Mouse (Mus musculus): ENCODE measurements around the gene Abcc9.
"Not testable (repeated sequence)": the region's sequence is repeated elsewhere in the genome, so short reads cannot be mapped to it uniquely, and the experiment has no call there.

Abcc9 gene

DNA sequence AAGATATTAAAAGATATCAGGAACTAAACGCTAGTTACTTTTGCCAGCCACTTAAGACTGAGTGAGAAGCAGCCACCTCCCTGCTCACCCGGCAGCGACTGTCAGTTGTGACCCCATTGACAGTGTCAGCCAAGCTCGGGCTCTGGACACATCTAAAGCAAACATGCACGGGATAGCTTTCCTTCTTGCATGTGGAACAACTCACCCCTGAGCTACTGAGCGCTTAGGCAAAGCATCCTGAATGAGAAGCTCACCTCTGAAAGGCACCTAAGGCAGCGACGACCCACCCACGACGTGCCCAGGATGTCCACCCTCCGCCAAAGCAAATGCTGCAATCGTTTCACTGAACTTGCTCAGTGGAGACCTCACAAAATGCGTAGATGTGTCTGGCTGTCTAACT, 954 bp downstream of the Abcc9 start:
- no peak for DNase-seq

DNA sequence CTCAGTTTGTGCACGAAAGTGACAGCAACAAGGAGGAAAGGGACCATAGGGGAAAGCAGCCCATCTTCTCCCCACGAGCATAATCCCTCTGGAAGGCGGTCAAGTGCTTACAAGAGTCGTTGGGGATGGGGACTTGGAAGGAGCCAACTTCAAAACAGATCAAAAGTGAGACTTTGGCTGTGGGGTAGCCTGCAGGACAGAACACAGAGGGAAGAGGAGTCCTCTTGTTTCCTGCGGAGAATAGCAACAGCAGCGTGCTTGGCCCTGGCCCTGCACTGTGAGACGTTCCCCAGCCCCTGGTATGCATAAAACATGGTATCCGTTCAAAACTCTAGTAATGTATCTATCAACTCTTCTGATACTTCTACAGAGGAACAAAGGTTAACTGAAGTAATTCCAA, 1.4 kb downstream of the Abcc9 start:
- no peak for DNase-seq

DNA sequence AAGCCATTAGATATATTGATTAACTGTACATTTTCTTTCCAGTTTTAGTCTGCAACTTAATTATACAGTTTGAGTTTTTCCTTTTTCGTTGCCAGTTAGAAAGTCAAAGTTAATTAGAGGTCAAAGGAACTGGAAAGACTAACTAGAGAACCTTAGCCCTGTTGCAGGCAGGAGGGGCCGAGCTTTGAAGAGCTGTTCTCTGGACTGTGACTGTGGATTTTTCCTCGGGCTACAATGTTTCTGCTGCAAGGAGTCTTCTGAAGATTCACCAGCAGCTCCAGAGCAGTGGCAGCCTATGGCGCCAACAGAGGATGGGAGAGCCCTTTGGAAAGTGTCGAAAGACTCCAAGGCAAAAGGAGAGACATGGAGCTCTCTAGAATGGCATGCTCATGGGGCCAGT, 10.0 kb downstream of the Abcc9 start:
- no peak for DNase-seq

DNA sequence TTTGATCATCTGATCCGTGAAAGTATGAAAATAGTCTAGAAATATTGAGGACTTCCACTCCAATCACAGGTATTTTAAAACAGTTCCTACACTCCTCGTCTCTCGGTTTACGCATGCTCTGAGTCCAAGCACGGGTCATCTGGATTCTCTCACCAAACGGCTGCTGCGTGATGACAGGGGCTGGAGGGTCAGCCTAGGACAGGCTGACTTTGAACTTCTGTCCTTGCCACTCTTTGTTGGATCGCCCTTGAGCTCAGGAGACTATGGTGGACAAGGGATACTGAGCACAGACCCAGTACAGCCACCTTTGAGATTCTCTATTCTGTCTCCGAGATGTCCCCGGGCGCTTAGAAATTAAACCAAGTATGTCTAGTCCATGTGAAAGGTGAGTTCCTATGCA, 12.4 kb downstream of the Abcc9 start:
- no peak for DNase-seq

DNA sequence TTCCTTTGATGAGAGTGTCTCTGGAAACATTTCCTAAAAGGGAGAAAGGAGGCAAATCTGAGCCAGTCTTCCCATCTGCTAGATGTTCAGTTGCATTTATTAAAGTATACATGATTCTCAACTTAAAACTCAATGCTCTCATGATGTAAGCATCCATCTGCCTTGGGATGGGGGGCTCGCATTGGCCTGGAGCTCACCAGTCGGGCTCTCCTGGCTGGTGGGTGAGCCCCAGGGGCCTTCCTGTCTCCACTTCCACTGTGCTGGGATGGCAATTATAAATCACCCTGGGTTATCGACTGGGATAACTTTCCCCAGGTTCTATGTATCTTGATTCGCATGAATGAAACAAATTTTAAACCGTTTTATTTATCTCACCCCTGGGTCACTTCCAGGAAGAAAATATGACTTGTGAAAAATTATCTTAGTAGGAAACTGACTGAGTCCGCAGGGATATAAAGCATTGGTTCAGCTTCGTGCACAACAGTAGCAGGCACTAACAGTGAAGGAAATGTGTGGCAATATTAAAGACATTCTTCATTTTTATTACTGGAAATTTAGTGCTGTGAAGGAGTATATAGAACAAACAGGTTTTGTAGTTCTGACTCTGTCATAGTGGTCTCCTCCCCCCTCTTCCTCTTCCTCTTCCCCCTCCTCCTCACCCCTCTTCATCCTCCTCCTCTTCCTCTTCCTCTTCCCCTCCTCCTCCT, 19.0 kb downstream of the Abcc9 start:
- no peak for DNase-seq

DNA sequence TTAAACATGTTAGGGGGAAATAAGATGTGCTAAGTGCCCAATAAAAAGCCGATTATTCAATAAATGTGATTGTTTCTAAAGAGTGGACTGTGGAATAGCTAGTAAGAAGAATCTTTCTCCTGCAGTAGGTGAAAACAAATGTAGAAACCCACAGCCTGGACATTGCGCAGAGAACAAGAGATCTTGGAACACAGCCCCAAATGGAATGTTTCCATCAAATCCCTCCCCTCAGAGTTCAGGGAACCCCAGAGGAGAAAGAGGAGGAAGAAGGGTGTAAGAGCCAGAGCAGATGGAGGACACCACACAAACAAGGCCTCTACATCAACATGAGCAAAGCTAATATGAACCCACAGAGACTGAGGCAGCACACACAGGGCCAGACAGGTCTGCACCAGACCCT, 32.1 kb downstream of the Abcc9 start:
- no peak for DNase-seq

DNA sequence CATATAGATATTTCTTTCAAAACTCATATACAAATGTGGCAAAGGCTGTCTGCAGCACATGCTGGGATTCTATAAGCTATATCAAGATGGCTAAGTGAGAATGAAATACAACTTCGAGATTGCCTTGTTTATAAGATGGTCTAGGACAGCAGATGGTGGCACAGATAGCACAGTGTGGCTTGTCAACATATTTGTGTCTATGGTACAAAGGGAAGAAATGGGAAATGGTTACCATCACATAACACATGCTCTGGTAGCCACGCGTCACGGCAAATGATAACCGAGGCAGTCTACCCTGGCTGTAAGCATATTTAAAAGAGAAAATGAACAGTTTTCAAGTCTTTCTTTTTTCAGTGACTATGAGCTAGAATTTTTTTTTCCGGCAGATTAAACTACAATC, 32.8 kb downstream of the Abcc9 start:
- DNase-seq = no peak

DNA sequence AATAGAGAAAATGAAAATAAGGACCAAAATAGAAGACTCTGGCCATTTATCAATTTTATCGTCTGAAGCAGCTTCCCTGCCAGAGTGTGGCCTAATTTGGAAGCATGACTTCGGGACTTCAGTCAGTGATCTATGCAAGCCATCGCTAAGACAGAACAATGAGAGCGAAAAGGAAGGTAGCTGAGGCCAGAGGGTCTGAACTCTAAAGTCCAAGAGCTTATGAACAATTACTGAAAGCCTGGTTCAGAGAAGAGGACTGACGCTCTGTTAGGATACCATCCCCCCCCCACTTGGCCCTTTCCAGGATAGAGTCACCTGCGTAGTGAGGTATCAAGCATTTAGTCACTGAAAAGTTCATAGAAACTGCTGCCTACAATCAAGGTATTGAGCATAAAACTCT, 33.3 kb downstream of the Abcc9 start:
- no peak for DNase-seq

DNA sequence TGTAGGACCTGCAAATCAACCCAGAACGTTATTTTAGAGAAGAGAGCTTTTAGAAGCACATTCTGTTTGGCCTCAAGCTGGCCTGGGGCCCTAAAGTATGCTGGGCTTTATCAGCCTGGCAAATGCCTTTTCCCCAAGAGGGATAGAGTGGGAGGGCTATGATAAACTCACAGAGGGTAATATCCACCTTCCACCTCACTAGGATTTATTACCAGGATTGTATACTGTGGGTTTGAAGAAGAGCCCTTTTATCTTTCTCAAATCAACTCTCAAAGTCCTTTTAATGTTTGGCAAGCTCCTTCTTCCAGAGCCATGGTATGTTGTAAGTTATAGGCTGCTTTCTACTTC, 33.7 kb downstream of the Abcc9 start:
- no peak for DNase-seq

DNA sequence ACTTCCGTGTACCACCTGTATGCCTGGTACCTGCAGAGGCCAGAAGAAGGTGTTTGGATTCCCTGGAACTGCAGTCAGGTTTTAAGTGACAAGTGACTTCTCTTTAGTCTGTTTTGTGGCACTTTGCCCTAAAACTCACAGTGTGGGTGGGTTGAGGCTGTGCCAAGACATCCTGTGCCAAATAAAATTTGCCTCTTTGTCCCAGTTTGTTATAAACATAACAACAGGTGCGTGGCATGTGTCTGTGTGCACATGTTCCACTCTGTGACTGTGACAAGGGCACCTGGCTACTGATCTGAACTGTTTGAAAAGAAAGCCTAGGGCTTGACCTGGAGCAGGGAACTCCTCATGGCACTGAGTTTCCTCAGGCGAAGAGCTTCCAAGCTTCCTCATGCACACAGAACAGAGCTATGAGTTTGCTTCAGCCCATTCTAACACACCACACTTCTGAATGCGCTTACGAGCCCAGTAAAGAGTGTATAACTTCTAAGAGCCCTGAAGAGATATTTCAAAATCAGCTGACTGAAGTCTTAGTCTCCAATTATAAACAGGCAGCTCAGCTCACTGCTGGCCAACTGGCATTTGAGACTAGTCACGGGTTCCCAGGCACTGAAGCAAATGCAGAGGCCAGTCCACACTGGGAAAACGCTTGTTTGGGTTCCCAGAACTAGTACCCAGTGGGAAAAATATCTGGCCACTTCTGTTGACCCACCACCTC, 34.3 kb downstream of the Abcc9 start:
- DNase-seq = no peak

DNA sequence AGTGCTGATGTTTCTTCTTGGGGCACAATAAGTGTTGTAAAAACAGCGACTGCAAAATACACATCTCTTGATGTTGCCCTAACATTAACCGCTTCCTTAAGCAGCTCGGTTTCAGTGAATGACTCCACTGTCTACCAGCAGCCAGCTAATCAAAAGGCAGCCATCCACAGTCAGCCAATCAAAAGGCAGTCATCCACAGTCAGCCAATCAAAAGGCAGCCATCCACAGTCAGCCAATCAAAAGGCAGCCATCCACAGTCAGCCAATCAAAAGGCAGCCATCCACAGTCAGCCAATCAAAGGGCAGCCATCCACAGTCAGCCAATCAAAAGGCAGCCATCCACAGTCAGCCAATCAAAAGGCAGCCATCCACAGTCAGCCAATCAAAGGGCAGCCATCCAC, 40.1 kb downstream of the Abcc9 start:
- not testable (repeated sequence) for DNase-seq

DNA sequence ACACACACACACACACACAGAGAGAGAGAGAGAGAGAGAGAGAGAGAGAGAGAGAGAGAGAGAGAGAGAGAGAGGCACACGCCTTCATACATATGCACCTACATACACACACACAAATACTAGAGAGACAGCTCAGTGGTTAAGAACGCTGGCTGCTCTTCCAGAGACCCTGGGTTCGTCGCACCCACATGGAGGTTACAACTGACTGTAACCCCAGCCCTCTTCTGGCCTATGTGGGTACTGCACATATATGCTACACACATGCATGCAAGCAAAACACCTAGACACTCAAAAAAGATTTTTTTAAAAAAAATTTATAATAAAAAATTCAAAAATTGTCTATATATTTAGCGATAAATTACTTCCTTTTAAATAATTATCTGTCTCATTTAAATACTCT, 43.1 kb downstream of the Abcc9 start:
- no peak for DNase-seq

DNA sequence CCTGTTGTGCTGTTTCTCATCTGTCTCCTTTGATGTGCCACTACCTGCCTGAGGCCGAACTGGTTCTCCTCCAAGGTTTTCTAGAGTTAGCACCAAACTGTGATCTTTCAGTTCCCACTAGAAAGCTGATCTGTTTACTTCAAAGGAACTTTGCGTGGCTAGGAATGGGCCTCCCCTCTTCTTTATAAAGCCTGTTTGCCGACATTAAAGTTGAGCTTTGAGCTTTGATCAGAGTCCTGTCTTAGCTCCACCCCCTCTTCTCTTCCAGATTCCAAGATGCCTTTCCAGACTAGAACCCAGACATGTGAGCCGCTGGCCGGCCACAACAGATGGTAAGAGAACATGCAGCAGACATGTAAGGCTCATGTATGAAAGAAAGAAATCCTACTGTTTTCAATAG, 47.6 kb downstream of the Abcc9 start:
- no peak for DNase-seq

DNA sequence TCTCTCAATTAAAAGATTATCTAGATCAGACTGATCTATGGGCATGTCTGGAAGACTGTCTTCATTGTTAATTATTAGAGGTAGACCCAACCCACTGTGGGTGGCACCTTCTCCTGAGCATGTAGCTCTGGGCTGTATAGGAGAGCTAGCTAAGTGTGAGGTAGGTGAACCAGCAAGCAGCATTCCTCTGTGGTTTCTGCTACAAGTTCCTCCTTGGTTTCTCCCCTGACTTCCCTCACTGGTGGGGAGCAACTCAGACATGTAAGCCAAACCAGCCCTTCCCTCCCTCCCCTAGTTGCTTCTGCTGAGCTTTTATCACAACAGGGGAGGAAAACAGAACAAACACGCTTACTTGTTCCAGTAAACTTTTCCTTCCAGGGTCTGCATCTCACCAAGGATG, 49.9 kb downstream of the Abcc9 start:
- DNase-seq = no peak

DNA sequence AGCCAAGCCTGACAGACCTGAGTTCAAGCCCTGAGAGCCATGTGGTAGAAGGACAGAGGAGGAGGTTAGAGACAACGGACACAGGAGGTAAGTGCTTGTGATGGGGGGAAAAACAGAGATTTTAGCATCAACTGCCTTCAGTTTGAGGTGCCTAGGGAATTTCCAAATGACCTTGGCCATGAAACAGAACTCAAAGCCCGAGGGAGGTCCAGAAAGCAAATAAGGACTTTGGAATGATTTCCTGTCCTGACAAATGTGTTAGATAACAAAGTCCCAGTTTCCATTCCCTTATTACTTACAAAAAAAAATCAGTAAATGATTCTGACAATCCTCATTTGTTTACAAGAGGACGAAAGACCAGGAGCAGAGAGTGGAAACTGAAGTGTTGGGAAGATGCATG, 52.8 kb downstream of the Abcc9 start:
- no peak for DNase-seq

DNA sequence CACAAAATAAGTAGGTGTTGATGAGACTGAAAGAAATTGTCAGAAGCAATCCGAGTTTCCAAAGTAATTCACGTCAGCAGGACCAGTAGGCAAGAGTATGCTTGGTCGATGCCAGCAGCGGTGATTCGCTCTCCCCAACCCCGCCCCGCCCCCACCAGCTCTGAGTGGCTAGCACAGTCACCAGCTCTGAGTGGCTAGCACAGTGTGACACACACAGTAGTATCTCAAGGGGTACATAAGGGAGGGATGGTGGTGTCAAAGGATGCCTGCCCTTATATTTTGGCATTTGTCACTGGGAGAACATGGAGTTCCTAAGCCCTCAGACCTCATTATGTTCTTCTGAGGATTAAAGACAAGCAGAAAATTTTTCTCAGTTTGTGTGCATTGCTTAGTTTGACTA, 56.6 kb downstream of the Abcc9 start:
- DNase-seq = no peak

DNA sequence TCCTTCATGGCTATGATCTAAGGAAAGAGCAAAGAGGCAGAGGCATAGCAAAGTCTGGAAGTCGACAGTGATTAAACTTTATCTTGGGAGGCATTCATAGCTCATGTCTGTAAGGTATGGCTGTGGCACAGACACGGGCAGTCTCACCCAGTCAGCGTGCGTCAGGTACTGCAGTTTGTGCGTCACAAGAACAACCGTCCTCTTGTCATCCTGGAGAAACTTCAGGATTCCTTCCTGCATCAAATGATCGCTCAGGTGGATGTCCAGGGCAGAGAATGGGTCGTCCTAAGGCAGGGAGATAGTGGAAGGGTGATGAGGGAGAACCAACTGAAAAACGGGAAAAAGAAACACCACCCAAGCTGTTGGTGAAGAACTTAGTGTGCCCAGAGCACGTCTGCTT, 62.8 kb downstream of the Abcc9 start:
- DNase-seq = no peak

DNA sequence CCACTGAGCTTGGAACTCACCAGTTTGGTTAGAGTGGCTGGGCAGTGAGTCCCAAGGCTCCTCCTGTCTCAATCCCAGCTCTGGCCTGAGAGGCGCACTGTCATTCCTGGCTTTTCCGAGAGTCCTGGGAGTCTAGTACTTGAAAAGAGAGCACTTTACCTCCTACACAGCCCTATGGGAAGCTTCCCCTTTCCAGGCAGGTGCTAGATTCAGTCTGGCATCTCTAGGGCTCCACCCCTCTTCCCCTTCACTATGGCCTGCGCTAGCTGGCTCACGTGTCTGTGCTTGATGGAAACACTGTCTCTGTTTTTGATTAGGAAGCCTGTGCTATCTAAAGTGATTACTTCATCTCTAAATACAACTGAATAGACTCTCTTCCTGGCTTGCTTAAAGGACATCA, 66.5 kb downstream of the Abcc9 start:
- no peak for DNase-seq

DNA sequence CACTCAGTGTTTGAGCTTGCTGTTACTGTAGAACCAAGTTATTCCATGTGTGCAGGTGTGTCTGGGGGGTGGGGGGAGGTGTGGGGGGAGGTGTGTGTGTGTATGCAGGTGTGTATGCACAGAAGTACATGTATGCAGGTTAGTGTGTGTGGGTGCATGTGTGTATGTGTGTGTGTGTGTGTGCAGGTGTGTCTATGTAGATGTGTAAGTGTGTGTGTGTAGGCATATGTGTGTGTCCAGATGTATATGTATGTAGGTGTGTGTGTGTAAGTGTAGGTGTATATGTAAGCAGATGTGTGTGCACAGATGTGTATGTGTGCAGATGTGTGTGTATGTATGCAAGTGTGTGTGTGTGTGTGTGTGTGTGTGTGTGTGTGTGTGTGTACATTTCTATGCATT, 66.9 kb downstream of the Abcc9 start:
- no peak for DNase-seq

DNA sequence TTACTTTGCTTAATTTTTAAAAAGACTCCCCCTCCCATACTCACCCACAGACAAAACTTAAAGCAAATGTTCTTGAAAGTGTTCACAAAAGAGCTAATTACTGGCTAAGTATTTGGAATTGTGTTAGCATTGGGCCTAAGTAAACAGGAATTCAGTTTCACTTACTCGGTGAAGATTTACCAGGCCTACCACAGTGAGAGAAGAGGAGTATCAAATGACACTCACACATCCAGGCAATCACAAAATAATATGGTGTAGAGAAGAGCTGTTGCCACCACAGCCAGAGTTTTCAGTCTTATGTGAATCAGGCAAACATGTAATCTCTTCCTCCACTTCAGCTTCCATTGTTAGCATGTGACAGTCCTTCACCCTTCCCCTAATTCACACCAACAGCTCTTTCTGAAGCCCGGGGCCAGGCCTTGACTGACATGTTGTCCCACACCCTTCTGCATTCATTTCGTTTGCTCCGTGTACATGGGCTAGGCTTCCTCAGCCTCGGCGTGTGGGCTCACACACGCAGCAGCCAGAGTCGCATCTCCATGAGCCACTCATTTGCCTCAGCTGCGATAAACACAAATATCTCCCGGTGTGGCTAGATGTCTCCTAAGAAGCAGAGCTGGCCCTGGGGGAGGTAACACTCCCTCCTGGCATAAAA, 67.5 kb downstream of the Abcc9 start:
- DNase-seq = no peak

DNA sequence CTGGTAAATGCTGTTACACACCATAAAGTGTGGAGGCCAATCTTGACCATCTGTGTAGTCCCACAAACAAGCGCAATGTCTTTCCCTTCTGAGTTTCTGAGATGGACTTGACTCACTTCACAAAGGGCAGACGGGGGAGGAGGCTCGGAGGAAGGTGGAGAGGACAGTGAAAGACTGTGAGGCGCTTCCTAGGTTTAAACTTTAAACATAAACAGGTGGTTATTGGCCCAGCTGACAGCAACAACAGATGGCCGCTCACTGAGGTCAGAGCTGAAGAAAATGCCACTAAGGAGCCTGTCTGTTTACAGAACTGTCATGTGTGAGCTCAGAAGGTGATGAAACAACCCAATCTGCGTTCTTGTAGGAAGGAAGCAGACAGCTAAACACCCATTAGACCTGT, 78.8 kb downstream of the Abcc9 start:
- DNase-seq = no peak

DNA sequence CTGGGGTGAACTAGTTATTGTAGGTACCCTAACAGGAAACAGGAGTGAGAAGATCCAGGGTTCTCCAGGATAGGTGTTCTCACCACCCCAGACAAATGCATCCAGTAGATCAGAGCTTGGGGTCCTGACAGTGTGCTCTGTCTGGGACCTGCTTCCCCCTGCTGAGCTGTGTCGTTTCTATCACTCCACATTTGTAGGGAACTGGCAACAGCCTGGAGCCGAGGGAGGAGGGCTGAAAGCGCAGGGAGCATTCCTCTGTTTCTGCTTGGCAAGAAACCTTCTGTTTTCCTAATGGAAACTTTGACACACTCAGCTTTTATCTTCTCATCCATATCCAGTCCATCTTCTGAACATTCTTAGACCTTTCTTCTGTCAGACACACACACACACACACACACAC, 85.5 kb downstream of the Abcc9 start:
- no peak for DNase-seq

DNA sequence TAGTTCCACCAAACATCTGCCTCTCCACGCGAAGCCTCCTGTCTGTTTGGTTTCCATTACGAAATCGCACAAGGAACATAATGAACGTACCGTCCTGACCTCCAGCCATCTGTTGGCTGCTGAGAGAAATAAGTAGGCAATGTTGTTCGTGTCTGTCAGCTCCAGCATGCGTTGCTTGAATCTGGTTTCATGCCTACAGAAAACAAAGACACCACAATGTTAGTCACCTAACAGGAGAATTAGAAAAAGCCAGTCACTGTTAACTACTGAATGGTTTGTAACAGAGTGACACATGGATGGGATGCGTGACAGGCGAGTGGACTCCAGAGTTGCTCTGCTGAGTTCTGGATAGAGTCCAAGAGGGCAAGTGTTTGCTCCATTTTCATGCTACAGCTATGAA, 87.8 kb downstream of the Abcc9 start:
- DNase-seq = peak; percentile 6 to 20

DNA sequence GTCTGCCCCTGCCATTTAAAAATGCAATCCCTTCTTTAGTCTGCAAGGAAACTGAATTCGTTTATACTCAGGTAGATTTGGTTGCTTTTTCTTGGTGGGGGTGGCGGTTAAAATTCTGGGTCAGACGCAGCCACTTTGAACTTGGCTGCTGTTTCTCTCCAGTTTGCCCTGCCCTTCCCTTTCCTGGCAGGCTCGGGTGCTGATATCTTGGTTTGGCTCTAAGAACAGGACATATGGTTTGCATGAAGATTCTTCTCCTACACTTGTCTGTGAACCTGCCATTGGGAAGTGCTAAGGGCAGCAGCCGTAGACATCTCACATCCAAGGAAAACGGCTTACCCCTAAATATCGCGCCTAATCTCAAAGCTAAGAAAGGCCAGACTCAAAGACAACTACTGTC, 89.7 kb downstream of the Abcc9 start:
- DNase-seq = no peak

Measured in cerebellum, postnatal 36 days (tissue).